Mouse (Mus musculus) cortical plate, adult 2 months (tissue): Measurements from ENCODE around the gene Ryk. TPM values are rescaled to one million over a fixed set of nuclear protein-coding genes. Genes with fewer than 3 reads are reported as not detected.
"Not testable (repeated sequence)": the region's sequence is repeated elsewhere in the genome, so short reads cannot be mapped to it uniquely, and the experiment has no call there.

Experiments used
- H3K27ac ChIP-seq: fragments of 200-500 bp; 2 replicates; pipeline ENCODE4 v1.5.1; 2012; ENCODE audit warnings: low read length, control low read depth, inconsistent platforms; ENCODE audit not compliant: insufficient read depth
- H3K4me1 ChIP-seq: fragments of 200-500 bp; 2 replicates; pipeline ENCODE4 v1.6.1; 2011; ENCODE audit warnings: low read length; ENCODE audit not compliant: control insufficient read depth, insufficient read depth
- H3K4me3 ChIP-seq: fragments of 200-500 bp; 2 replicates; pipeline ENCODE4 v1.5.1; 2011; ENCODE audit warnings: mild to moderate bottlenecking, low read length, control low read depth; ENCODE audit not compliant: insufficient read depth
- CTCF ChIP-seq: fragments of 200-500 bp; IDR thresholded peaks from 2 replicates; pipeline ENCODE4 v1.5.1; 2011; ENCODE audit warnings: mild to moderate bottlenecking, control low read depth, low read length; ENCODE audit not compliant: insufficient read depth; ENCODE audit errors: extremely low read depth
- POLR2A ChIP-seq: fragments of 200-500 bp; IDR thresholded peaks from 2 replicates; pipeline ENCODE4 v1.6.1; 2011; ENCODE audit warnings: mild to moderate bottlenecking, low read length, control low read depth; ENCODE audit not compliant: insufficient read depth; ENCODE audit errors: extremely low read depth
- polyA plus RNA-seq: library from polyadenylated mRNA; depleted of rRNA; stranded (reverse); fragments of >200 nt; gene quantifications from 2 replicates; pipeline ENCODE4 v1.2.3, GENCODE M21; 2012

The Ryk gene
- polyA plus RNA-seq, 1 experiment: 30.8 TPM

DNA sequence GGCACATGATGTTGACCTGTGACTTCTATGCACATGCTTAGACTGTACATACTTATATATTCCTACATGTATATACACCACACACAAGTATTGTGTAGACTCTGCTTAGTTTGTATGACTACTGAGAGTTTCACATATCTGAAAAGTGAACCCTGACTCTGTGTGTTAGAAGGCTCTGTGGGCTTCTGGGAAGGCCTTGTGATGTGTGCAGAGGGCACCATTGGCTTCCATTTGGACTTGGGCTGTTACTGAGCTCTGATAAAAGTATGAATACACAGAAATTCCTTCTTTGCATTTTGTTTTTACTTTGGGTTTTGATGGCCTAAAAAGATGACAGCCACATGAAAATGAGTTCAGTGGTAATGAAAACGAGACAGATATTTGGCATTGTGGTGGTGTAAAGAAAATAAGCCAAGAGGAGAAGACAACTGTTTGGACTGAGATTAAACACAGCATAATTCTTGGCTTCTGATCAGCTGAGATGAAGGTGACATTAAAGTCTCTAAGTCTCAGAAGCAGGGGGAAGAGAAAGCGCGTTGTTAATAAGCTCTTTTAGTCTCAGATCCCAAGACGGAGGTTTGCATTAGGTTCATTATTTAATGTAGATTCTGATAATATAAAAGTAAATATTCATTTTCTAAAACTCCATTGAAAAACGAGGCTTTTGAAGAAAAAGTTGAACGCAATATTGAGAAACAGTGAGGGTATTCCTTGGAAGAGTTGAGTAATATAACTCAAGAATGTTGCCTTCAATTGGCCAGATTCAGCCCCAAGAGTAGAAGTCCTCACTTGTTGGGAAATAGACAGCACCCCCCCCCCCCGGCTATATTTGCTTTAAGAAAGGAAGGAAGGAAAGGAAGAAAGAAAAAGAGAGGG lies 58.0 kb downstream of the Ryk start:
- Histone ChIP-seq H3K4me3 (no peak overlapping the region), H3K27ac (no peak overlapping the region), H3K4me1 (no peaks in the 10 kb centered on the region)
- TF ChIP-seq CTCF (no peak), POLR2A (no peak)

DNA sequence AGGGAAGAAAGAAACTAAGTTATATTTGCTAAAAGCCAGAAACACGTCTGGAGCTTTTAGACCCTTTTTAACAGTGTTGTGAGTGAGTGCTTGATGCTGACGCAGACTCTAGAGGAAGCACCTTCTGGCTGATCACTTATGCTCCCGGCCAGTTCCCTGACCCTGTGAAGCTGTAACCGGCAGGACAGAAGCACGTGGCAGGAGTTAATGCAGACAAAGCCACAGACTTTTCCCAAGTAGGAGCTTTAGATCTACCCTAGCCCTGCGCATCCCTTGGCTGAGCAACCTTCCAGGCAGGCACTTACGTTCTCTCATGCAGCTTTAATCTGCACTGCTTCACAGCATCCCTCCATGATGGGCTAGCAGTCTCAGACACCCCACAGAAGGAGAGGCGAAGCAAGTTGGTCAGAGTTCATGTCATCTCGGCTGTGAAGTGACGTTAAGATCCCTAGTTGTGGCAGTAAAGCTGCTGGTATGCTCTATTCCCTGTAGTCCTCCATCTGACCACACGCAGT lies 58.7 kb downstream of the Ryk start:
- no peaks in the 10 kb centered on the region for H3K4me1 ChIP-seq
- no peak for TF ChIP-seq POLR2A
- TF ChIP-seq CTCF: no peak
- H3K4me3 ChIP-seq: no peak overlapping the region
- no peak overlapping the region for H3K27ac ChIP-seq

DNA sequence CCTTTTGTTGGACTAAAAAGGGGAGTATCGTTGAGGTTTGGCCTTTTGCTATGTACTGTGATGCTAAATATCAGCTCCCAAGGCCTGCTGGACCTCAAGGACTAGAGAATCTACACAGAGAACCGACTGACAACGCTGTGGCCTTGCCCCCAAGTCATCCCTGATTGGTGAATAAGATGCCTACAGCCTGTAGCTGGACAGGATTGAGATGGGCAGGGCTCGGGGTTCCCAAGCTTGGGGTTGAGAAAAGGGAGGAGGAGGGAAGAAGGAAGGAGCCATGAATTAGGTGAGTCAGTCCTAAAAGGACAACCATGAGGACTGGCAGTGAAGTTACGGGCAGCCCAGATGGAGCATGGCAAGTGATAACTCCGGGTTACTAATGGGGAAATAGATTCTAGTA lies 65.2 kb downstream of the Ryk start:
- H3K4me3 ChIP-seq: no peak overlapping the region
- no peaks in the 10 kb centered on the region for H3K4me1 ChIP-seq
- TF ChIP-seq CTCF (no peak), POLR2A (no peak)
- H3K27ac ChIP-seq: no peak overlapping the region

DNA sequence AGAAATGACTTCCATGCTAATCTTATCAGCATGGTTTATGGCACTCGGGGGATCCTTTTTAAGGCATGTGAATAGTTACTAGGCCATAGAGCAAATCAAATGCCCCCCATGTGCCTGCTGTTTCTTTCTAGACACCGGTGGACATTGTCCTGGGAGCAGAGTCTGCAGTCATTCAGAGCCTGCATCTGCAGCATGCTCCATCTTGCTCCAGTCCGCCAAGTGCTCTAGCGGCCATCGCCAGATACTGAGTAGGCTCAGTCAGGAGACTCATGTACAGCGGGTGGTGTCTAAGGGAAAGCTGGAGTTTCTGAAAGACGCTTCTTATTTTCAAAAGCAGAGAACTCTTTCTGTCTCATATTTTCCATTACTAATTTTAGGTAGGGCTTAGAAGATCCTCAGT lies 67.6 kb downstream of the Ryk start:
- TF ChIP-seq POLR2A (no peak), CTCF (no peak)
- H3K4me3 ChIP-seq: no peak overlapping the region
- no peaks in the 10 kb centered on the region for H3K4me1 ChIP-seq
- no peak overlapping the region for H3K27ac ChIP-seq

DNA sequence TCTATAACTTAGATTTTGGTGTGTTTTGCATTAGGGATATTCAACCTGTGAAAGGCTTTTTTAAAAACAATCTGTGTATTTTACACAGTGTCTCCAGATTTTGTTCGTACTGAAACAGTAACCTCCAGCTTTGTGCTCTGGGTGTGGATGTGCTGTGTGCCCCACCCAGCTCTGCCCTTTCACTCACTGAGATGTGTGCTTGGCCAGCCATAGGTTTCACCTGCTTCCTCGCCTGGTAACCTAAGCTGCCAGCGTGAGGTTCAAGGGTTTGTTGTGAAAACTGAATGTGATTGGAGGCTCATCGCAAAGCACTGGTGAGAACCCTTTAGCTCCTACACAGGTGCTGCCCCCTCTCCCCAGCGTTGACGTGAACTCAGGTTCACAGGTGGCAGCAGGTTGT lies 70.2 kb downstream of the Ryk start:
- TF ChIP-seq CTCF (no peak), POLR2A (no peak)
- Histone ChIP-seq H3K4me3 (no peak overlapping the region), H3K4me1 (no peaks in the 10 kb centered on the region), H3K27ac (no peak overlapping the region)

DNA sequence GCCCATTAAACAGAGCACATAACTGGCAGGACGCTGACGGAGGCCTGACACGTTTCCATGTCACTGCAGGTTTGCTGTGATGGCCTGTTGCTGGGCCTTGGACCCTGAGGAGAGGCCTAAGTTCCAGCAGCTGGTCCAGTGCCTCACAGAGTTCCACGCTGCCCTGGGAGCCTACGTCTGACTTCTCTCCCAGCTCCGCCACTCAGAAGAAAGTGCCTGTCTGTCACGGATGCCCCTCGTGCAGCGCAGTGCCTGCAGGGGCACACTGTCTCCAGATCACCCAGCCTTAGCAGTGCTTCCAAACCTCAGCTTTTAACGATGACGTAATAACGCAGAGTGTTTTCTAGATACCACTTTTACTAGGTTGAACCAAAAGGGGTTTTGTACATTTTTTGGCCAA lies 72.1 kb downstream of the Ryk start:
- Histone ChIP-seq H3K27ac (no peak overlapping the region), H3K4me1 (no peaks in the 10 kb centered on the region), H3K4me3 (no peak overlapping the region)
- no peak for TF ChIP-seq POLR2A
- no peak for TF ChIP-seq CTCF

DNA sequence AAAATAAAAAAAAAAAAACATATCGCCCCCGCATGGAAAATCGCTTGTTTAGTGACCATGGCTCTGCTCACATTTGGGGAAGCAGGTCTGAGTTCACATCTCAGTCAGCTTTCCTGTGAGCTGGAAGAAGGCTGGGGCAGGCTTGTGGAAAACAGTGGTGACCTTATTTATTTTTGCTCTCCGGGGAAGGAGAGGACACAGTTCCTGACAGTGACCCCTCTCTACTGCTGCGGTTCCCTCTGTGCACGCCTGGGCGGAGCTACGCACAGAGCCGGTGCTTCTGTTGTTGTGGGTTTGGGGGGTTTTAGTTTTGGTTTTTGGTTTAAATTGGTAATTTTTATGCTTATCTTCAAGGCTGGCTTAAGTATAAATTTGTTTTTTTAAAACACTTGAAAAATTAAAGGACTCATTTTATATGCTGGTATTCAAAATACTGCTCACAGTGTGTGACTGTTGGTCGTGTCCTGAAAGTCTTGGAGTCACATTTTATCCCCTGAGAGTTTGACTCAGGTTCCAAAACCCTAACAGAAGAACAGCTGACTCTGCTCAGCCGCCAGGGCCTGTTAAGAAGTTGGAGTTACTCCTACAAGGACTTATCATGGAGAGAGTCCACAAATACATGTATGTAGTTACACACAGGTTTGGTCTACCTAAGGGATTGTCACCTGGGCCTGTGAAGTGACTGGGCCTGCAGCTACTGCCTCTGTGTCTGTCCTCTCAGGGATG lies 73.0 kb downstream of the Ryk start:
- TF ChIP-seq CTCF (no peak), POLR2A (no peak)
- Histone ChIP-seq H3K4me3 (no peak overlapping the region), H3K4me1 (no peaks in the 10 kb centered on the region), H3K27ac (no peak overlapping the region)

DNA sequence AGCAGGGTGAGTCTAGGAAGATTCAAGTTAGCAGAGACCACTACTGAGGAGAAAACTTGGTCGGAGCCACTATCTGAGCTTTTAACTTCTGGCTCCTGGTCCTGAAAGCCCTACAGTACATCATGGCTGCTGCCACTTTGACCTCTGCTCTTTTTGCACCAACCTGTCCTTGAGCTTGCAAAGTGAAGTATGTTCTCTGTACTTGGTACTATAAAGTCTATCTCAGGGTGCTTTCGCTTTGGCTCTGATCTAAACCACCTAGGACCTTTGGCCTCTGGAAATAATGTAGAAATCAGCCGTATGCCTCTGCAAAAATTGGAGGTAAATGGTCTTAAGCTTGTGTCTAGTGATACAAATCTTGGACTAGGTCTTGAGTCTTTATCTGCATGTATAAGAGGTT lies 76.8 kb downstream of the Ryk start:
- TF ChIP-seq POLR2A (no peak), CTCF (no peak)
- Histone ChIP-seq H3K4me3 (no peak overlapping the region), H3K27ac (no peak overlapping the region), H3K4me1 (no peaks in the 10 kb centered on the region)

DNA sequence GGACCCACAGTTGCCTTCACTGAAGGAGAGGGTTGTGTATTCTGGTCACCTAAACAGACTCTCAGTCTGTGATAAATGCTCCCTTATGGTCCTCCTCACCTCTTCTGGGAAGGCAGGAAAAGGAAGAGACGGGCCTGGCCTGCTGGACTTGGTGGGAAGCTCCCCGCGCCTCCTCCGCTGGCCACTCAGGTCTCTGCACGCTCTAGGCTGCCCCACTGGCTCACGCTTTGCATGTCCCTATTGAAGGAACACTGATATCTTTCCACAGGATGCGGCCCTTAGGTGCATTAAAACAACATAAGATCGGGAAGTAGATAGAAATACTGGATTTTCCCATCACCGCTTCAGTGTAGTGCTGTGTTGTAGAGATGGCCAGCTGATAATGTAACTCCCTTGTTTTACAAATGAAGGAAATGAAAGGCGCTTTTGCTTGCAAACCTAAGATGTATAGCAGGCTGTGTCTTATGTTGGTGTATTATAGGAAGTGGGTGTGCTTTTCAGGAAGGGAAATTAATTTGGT lies 77.9 kb downstream of the Ryk start:
- no peak for TF ChIP-seq CTCF
- no peak for TF ChIP-seq POLR2A
- no peak overlapping the region for H3K4me3 ChIP-seq
- no peak overlapping the region for H3K27ac ChIP-seq
- no peaks in the 10 kb centered on the region for H3K4me1 ChIP-seq

DNA sequence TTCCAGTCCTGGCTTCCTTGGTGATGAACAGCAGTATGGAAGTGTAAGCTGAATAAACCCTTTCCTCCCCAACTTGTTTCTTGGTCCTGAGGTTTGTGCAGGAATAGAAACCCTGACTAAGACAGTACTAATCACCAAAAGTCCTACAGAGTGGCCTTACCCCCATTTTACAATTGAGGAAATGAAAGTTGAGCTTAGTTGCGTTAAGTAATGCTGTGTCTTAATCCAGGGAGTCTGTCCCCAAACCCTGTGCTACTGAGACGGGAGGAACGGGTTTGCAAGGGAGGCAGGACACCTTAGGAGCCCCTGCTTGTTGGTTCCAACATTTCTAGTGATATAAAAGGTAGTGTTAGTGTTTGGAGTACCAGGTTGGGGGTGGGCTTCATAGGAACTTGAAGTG lies 78.9 kb downstream of the Ryk start:
- H3K4me1 ChIP-seq, H3K4me3 ChIP-seq, H3K27ac ChIP-seq: not testable (repeated sequence)
